Mouse (Mus musculus) heart, adult 18-20 months (tissue): ENCODE measurements around the gene Awat1. TPM values are rescaled to one million over a fixed set of nuclear protein-coding genes. Genes with fewer than 3 reads are reported as not detected.

Experiments
- DNase-seq, 2 experiments: peaks; one replicate each; pipeline ENCODE4 v3.0.0; 2021 to 2022; ENCODE audit warnings: mixed read lengths in 1 of 2
- long read RNA-seq, 2 experiments: library from polyadenylated mRNA; stranded (forward); transcript quantifications; one replicate each; pipeline ENCODE4 v2.0.0; 2021
- total RNA-seq, 2 experiments: library from RNA; stranded (reverse); gene quantifications; 2 replicates each; pipeline ENCODE4 v1.2.3; 2021

Awat1 gene
- total RNA-seq, result not detected
- long read RNA-seq, experiment 1, result 0 reads
- long read RNA-seq, experiment 2, result 0 reads

- DNase-seq, result no peak
These were observed at the start of gene Awat1 for GRCm38 (mm10) chrX:100571951-100572350. Awat1 (plus strand) TSS chrX:100572251.

GRCm38 (mm10) chrX:100524471-100524870 lies 47.6 kb upstream of the Awat1 start, which contains the start of gene Dgat2l6:
Dgat2l6 (plus strand) TSS chrX:100524838.
- DNase-seq, result no peak

GRCm38 (mm10) chrX:100556026-100556425 lies 16.0 kb upstream of the Awat1 start:
- no peak for DNase-seq

- no peak for DNase-seq
These were observed 6.4 kb upstream of the Awat1 start for GRCm38 (mm10) chrX:100565696-100566095.

GRCm38 (mm10) chrX:100594791-100595190 lies 22.7 kb downstream of the Awat1 start, which contains the start of gene P2ry4:
P2ry4 (minus strand) TSS chrX:100594869.
- no peak for DNase-seq

- peak; percentile 1 to 26 for DNase-seq
These were observed 25.4 kb downstream of the Awat1 start for GRCm38 (mm10) chrX:100597439-100597838.

- DNase-seq, result no peak
These were observed 27.7 kb downstream of the Awat1 start for GRCm38 (mm10) chrX:100599755-100600154.

- DNase-seq, result no peak
These were observed 33.3 kb downstream of the Awat1 start, which contains the start of gene Arr3 for GRCm38 (mm10) chrX:100605314-100605713. Arr3 (plus strand) TSS chrX:100605497.

- DNase-seq, result no peak
These were observed 46.4 kb downstream of the Awat1 start for GRCm38 (mm10) chrX:100618488-100618887.

GRCm38 (mm10) chrX:100621366-100621765 lies 49.3 kb downstream of the Awat1 start:
- no peak for DNase-seq

- DNase-seq, result no peak
These were observed 52.2 kb downstream of the Awat1 start for GRCm38 (mm10) chrX:100624242-100624641.

- peak in 1 of 2 experiments; percentile 6 for DNase-seq
These were observed 53.1 kb downstream of the Awat1 start for GRCm38 (mm10) chrX:100625146-100625545.

GRCm38 (mm10) chrX:100625546-100625801 lies 53.4 kb downstream of the Awat1 start, which contains the start of gene Kif4:
Kif4 (plus strand) TSS chrX:100625737.
- no peak for DNase-seq

GRCm38 (mm10) chrX:100625802-100626793 lies 54.0 kb downstream of the Awat1 start, which contains the start of gene Pdzd11:
Pdzd11 (minus strand) TSS chrX:100626568.
- peak; percentile 88 to 94 for DNase-seq

Other genes starting within 250 kb of the Awat1 start
- gene Otud6a, start 143.2 kb upstream of the Awat1 start, total RNA-seq, result not detected
- gene Awat2, start 129.5 kb upstream of the Awat1 start, total RNA-seq, result under 1 TPM in 1 of 2 experiments, not detected in 1; 0.13 TPM
- gene Igbp1, start 78.0 kb upstream of the Awat1 start, total RNA-seq, result 10 to 100 TPM; 40.2 to 43.2 TPM
- not detected for gene Dgat2l6, start 47.4 kb upstream of the Awat1 start, total RNA-seq
- gene P2ry4, start 22.6 kb downstream of the Awat1 start, total RNA-seq, result not detected
- gene Arr3, start 33.2 kb downstream of the Awat1 start, total RNA-seq, result not detected
- under 1 TPM; 0.31 to 0.35 TPM for gene Kif4, start 53.5 kb downstream of the Awat1 start, total RNA-seq
- 10 to 100 TPM; 21.3 to 23.5 TPM for gene Pdzd11, start 54.3 kb downstream of the Awat1 start, total RNA-seq
- gene Gdpd2, start 157.6 kb downstream of the Awat1 start, total RNA-seq, result under 1 TPM in 1 of 2 experiments, not detected in 1; 0.36 TPM
- gene Dlg3, start 195.5 kb downstream of the Awat1 start, total RNA-seq, result 1 to 10 TPM; 2.1 to 2.8 TPM